Mouse (Mus musculus) adrenal gland, adult (tissue): ENCODE data around the gene Opcml.
A peak's percentile ranks its signal among the peaks of the same experiment; 100 is the strongest.

Source experiments
- DNase-seq, 2 experiments: peaks; one replicate each; pipeline ENCODE4 v3.0.0; 2022 to 2023; ENCODE audit warnings: low spot score in 1 of 2; ENCODE audit not compliant: inconsistent age in 2 of 2

The Opcml gene

GRCm38 (mm10) chr9:28845961-28846570 lies 1055.5 kb downstream of the Opcml start:
- no peak for DNase-seq

- no peak for DNase-seq
Observed at GRCm38 (mm10) chr9:28855826-28856225, 1065.3 kb downstream of the Opcml start.

GRCm38 (mm10) chr9:28861983-28862382 lies 1071.4 kb downstream of the Opcml start:
- no peak for DNase-seq

GRCm38 (mm10) chr9:28867256-28867655 lies 1076.7 kb downstream of the Opcml start:
- no peak for DNase-seq

DNA sequence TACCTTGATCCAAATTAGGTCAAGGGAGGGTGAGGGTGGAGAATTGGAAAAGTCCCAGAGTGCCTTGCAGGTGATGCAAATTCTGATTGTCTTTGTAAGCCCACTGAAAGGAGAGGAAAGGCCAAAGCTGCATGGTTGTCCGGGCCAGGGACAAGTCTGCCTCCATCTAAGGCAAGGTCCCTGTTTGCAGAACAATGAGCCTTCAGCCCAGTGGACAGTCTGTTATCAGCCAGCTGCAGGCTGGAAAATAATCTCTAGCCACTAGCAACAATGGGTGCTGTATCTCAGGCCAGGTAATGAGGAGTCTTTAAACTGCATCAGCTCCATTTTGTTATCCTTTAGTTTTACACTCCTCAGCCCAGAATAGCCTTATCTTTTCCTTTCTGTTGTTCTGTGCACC lies 1079.9 kb downstream of the Opcml start:
- DNase-seq: peak in 1 of 2 experiments; percentile 71

- no peak for DNase-seq
Observed at GRCm38 (mm10) chr9:28882566-28882965, 1092.0 kb downstream of the Opcml start.

DNA sequence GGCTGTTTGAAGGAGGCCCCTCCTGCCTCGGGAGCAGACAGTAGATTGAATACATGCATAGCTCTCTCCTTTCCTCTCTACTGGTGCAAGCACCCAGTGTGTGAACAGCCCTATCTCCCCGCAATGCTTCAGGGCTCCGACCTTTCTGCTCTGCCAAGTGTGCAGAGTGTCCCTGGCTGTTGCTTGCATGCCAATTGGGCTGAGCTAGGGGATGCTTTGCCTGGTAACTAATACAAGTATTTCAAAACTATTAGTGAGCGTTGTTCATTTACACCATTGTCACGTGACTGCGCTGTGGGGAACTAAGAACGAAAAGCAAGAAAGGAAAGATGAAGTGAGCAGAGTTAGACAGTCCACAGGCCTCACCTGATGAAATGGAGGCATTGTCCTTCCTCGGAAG lies 1101.0 kb downstream of the Opcml start:
- DNase-seq: peak; percentile 29 to 72

DNA sequence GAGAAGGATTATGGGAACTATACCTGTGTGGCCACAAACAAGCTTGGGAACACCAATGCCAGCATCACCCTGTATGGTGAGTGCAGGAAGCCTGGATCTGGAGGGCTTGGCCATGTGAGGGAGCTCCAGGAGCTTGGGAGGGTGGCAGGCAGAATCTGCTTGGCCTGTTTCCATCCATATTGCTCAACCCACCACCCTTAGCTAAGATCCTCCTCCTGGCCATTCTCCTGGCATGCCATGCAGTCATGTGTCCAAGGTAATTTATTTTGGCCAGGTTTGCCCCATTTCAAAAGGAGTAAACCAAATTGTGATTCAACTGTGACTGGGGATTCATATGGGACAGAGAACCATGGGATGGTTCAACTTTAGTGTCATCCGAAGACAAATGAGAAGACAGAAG lies 1112.7 kb downstream of the Opcml start:
- DNase-seq: peak in 1 of 2 experiments; percentile 44

DNA sequence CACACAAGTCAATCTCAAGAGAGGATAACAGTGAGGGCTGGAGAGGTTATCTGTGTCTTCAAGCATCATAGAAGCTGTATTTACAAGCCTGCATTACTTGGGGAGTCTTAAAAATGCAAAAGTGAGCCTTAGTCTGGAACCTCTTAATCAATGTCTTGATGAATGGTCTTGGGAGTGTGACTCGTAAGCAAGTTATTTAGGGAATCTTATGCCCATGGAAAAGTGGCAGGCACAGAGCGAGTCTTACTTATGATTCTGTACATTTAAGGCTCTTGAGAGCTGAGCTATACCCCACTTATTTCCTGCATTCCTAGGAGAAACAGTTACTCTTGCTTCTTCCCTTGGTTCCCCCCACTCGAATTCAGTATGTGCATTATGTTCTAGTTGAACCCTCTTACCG lies 1119.2 kb downstream of the Opcml start:
- no peak for DNase-seq

GRCm38 (mm10) chr9:28911571-28912185 lies 1121.1 kb downstream of the Opcml start:
- DNase-seq: no peak

GRCm38 (mm10) chr9:28932069-28932468 lies 1141.5 kb downstream of the Opcml start:
- DNase-seq: no peak

DNA sequence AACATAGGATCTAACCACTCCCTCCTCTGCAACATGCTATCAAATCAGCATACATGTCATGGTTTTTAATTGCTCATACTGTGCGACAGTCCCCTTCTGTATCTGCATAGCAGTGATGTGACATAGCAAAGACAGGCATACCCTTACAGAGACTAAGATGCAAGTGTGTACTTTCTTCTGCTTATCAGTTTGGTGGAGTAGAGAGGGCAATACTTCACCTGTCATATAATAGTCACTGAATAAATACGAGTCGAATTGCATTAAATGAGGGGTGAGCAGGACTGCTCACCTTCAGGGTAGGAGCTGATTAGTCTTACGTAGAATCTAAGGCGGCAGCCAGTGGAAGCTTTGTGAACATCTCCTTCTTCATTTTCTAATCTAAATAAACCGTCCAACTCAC lies 1146.6 kb downstream of the Opcml start:
- no peak for DNase-seq

- DNase-seq: no peak
Observed at GRCm38 (mm10) chr9:28937980-28938379, 1147.4 kb downstream of the Opcml start.

- no peak for DNase-seq
Observed at GRCm38 (mm10) chr9:28940901-28941300, 1150.3 kb downstream of the Opcml start.

DNA sequence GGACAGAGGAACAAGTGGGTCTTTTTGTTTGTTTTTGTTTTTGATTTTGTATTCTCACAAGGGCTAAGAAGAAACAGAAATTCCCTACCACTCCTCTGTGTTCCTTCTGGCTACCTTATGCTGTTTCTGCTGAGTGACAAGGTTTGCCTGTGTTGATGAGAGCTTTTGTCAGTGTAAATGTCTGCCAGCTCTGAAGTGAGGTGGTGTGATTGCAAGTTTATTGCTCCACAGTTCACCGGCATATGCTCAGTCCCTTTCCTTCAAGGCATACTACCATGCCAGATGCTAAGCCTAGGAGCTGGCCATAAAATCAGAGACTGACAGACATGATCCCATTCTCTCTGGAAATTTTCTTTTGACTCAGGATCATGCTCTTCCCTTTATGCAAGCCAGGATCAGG lies 1178.9 kb downstream of the Opcml start:
- DNase-seq: no peak
